Mouse (Mus musculus): Measurements from ENCODE around the gene Anks1.

DNA sequence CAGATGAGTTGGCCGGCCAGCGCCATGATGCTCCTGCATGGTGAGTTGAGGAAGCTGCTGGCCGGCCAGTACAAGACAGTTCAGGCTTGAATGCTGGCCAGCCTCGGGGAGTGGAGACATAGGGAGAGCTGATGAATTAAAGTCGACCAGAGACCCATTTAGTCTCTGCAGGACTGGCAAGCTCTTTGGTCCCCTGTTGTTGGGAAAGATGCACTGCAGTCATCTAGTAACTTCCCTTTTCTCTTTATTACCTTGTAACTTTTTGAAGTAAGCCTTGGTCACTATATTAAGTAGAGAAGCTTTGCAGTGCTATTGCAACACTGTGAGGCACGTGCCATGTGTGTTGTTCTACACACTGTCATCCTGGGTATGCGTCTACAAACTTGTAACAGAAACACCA lies 16.4 kb downstream of the Anks1 start:
- no peak for TF ChIP-seq GATA1 (IDR thresholded peaks at IDR 0.05; ENCODE audit: borderline replicate concordance, low read length)
- no peak for TF ChIP-seq FLI1 (IDR thresholded peaks at IDR 0.05; ENCODE audit: low read length)

Data from megakaryocyte, embryonic 14.5 days (primary cell).